Mouse (Mus musculus): Measurements from ENCODE around the gene Cfdp1. TPM values are rescaled to one million over a fixed set of nuclear protein-coding genes. Genes with fewer than 3 reads are reported as not detected.

The Cfdp1 gene
- 117 and 122 TPM in 2 replicates for polyA plus RNA-seq (2015; fragmentation: Nextera tagmentation; extraction: Ambion mirVana)

GRCm38 (mm10) chr8:111853861-111854501 is at the start of gene Cfdp1:
Cfdp1 (minus strand) TSS chr8:111854291.
- H3K4me1 ChIP-seq (replicated peaks), result peaks cover 19% of the 10 kb centered on the region
- ATAC-seq (replicated peaks; ENCODE audit: insufficient number of reproducible peaks, insufficient read depth, low FRiP score, low read depth), result peak; percentile 100
- peak within 1 kb of the TSS; percentile 62 for H3K4me3 ChIP-seq
- WGBS, result under 1% methylated on average over 53 of the region's 53 CpGs
- no peaks in the 10 kb centered on the region for H3K36me3 ChIP-seq
- peak within 1 kb of the TSS; percentile 70 for H3K9ac ChIP-seq
- no peaks in the 10 kb centered on the region for H3K9me3 ChIP-seq (replicated peaks)
- H3K4me2 ChIP-seq, result peak within 1 kb of the TSS; percentile 78
- peak within 1 kb of the TSS; percentile 68 for H3K27ac ChIP-seq
- H3K27me3 ChIP-seq, result no peaks in the 10 kb centered on the region

- H3K27ac ChIP-seq, result no peak overlapping the region
- no peak overlapping the region for H3K4me2 ChIP-seq
- no peak overlapping the region for H3K9ac ChIP-seq
- H3K36me3 ChIP-seq, result no peaks in the 10 kb centered on the region
- H3K4me3 ChIP-seq, result no peak overlapping the region
- H3K4me1 ChIP-seq (replicated peaks), result 0 out of 2 replicates have a peak, but pooled peaks cover 3% of the 10 kb centered on the region
- WGBS, result 10% methylated on average over 5 of the region's 5 CpGs
- no peaks in the 10 kb centered on the region for H3K27me3 ChIP-seq
- no peaks in the 10 kb centered on the region for H3K9me3 ChIP-seq (replicated peaks)
- no peak; the same call in 1 of the 2 replicates for ATAC-seq (replicated peaks; ENCODE audit: insufficient number of reproducible peaks, insufficient read depth, low FRiP score, low read depth)
Measured at GRCm38 (mm10) chr8:111902080-111902479, 48.0 kb upstream of the Cfdp1 start.

- Histone ChIP-seq H3K27me3 (no peaks in the 10 kb centered on the region), H3K4me1 (replicated peaks) (0 out of 2 replicates have a peak, but pooled peaks cover 3% of the 10 kb centered on the region), H3K9me3 (replicated peaks) (no peaks in the 10 kb centered on the region), H3K4me3 (no peak overlapping the region), H3K27ac (no peak overlapping the region), H3K36me3 (no peaks in the 10 kb centered on the region), H3K4me2 (no peak overlapping the region), H3K9ac (no peak overlapping the region)
- ATAC-seq (replicated peaks; ENCODE audit: insufficient number of reproducible peaks, insufficient read depth, low FRiP score, low read depth), result no peak
- WGBS, result 40% methylated on average over 10 of the region's 10 CpGs
Measured at GRCm38 (mm10) chr8:111898586-111898985, 44.5 kb upstream of the Cfdp1 start.

GRCm38 (mm10) chr8:111894955-111895354 is 40.9 kb upstream of the Cfdp1 start:
- H3K27ac ChIP-seq, result no peak overlapping the region
- no peak overlapping the region for H3K9ac ChIP-seq
- H3K27me3 ChIP-seq, result peaks cover 25% of the 10 kb centered on the region
- no peaks in the 10 kb centered on the region for H3K36me3 ChIP-seq
- no peak for ATAC-seq (replicated peaks; ENCODE audit: insufficient number of reproducible peaks, insufficient read depth, low FRiP score, low read depth)
- no peaks in the 10 kb centered on the region for H3K9me3 ChIP-seq (replicated peaks)
- no peak overlapping the region for H3K4me3 ChIP-seq
- WGBS, result 85% methylated on average over 7 of the region's 7 CpGs
- peaks cover 12% of the 10 kb centered on the region for H3K4me1 ChIP-seq (replicated peaks)
- H3K4me2 ChIP-seq, result no peak overlapping the region

- Histone ChIP-seq H3K36me3 (no peaks in the 10 kb centered on the region), H3K9ac (no peak overlapping the region), H3K4me1 (replicated peaks) (peaks cover 19% of the 10 kb centered on the region), H3K27ac (no peak overlapping the region), H3K4me2 (no peak overlapping the region), H3K9me3 (replicated peaks) (no peaks in the 10 kb centered on the region), H3K27me3 (peaks cover 41% of the 10 kb centered on the region), H3K4me3 (no peak overlapping the region)
- WGBS, result 37% methylated on average over 5 of the region's 5 CpGs
- ATAC-seq (replicated peaks; ENCODE audit: insufficient number of reproducible peaks, insufficient read depth, low FRiP score, low read depth), result no peak
Measured at GRCm38 (mm10) chr8:111892615-111893014, 38.5 kb upstream of the Cfdp1 start.

GRCm38 (mm10) chr8:111891983-111892382 is 37.9 kb upstream of the Cfdp1 start:
- Histone ChIP-seq H3K4me1 (replicated peaks) (peaks cover 19% of the 10 kb centered on the region), H3K4me2 (no peak overlapping the region), H3K9me3 (replicated peaks) (no peaks in the 10 kb centered on the region), H3K4me3 (no peak overlapping the region), H3K36me3 (no peaks in the 10 kb centered on the region), H3K27me3 (peaks cover 41% of the 10 kb centered on the region), H3K27ac (no peak overlapping the region), H3K9ac (no peak overlapping the region)
- ATAC-seq (replicated peaks; ENCODE audit: insufficient number of reproducible peaks, insufficient read depth, low FRiP score, low read depth), result no peak
- WGBS, result 28% methylated on average over 8 of the region's 8 CpGs

- H3K27ac ChIP-seq, result no peak overlapping the region
- no peak overlapping the region for H3K9ac ChIP-seq
- no peak overlapping the region for H3K4me3 ChIP-seq
- no peak for ATAC-seq (replicated peaks; ENCODE audit: insufficient number of reproducible peaks, insufficient read depth, low FRiP score, low read depth)
- H3K27me3 ChIP-seq, result peaks cover 41% of the 10 kb centered on the region
- no peaks in the 10 kb centered on the region for H3K36me3 ChIP-seq
- H3K9me3 ChIP-seq (replicated peaks), result no peaks in the 10 kb centered on the region
- peaks cover 19% of the 10 kb centered on the region for H3K4me1 ChIP-seq (replicated peaks)
- H3K4me2 ChIP-seq, result no peak overlapping the region
- 53% methylated on average over 6 of the region's 6 CpGs for WGBS
Measured at GRCm38 (mm10) chr8:111890911-111891303, 36.8 kb upstream of the Cfdp1 start.

GRCm38 (mm10) chr8:111889931-111890910 is 36.1 kb upstream of the Cfdp1 start:
- ATAC-seq (replicated peaks; ENCODE audit: insufficient number of reproducible peaks, insufficient read depth, low FRiP score, low read depth), result no peak
- Histone ChIP-seq H3K4me3 (peak overlapping the region; percentile 14), H3K4me1 (replicated peaks) (peaks cover 19% of the 10 kb centered on the region), H3K9me3 (replicated peaks) (no peaks in the 10 kb centered on the region), H3K9ac (no peak overlapping the region), H3K27ac (no peak overlapping the region), H3K27me3 (peaks cover 41% of the 10 kb centered on the region), H3K4me2 (peak overlapping the region; percentile 34), H3K36me3 (no peaks in the 10 kb centered on the region)
- WGBS, result 12% methylated on average over 86 of the region's 86 CpGs

GRCm38 (mm10) chr8:111888091-111888650 is 34.1 kb upstream of the Cfdp1 start:
- H3K27ac ChIP-seq, result no peak overlapping the region
- peaks cover 41% of the 10 kb centered on the region for H3K27me3 ChIP-seq
- ATAC-seq (replicated peaks; ENCODE audit: insufficient number of reproducible peaks, insufficient read depth, low FRiP score, low read depth), result no peak
- H3K9ac ChIP-seq, result no peak overlapping the region
- H3K4me2 ChIP-seq, result no peak overlapping the region
- no peak overlapping the region for H3K4me3 ChIP-seq
- peaks cover 19% of the 10 kb centered on the region for H3K4me1 ChIP-seq (replicated peaks)
- no peaks in the 10 kb centered on the region for H3K9me3 ChIP-seq (replicated peaks)
- 26% methylated on average over 7 of the region's 7 CpGs for WGBS
- no peaks in the 10 kb centered on the region for H3K36me3 ChIP-seq

GRCm38 (mm10) chr8:111887479-111887878 is 33.4 kb upstream of the Cfdp1 start:
- Histone ChIP-seq H3K9me3 (replicated peaks) (no peaks in the 10 kb centered on the region), H3K4me1 (replicated peaks) (peaks cover 19% of the 10 kb centered on the region), H3K9ac (no peak overlapping the region), H3K4me2 (no peak overlapping the region), H3K27ac (no peak overlapping the region), H3K36me3 (no peaks in the 10 kb centered on the region), H3K4me3 (no peak overlapping the region), H3K27me3 (peaks cover 41% of the 10 kb centered on the region)
- 78% methylated on average over 1 of the region's 1 CpGs for WGBS
- no peak for ATAC-seq (replicated peaks; ENCODE audit: insufficient number of reproducible peaks, insufficient read depth, low FRiP score, low read depth)

- ATAC-seq (replicated peaks; ENCODE audit: insufficient number of reproducible peaks, insufficient read depth, low FRiP score, low read depth), result no peak
- H3K27ac ChIP-seq, result no peak overlapping the region
Measured at GRCm38 (mm10) chr8:111883615-111884014, 29.5 kb upstream of the Cfdp1 start.

More at GRCm38 (mm10) chr8:111883615-111884014, 29.5 kb upstream of the Cfdp1 start:
- H3K36me3 ChIP-seq, result no peaks in the 10 kb centered on the region
- no peaks in the 10 kb centered on the region for H3K9me3 ChIP-seq (replicated peaks)
- peaks cover 5% of the 10 kb centered on the region; the same call in 1 of the 2 replicates for H3K4me1 ChIP-seq (replicated peaks)
- H3K4me3 ChIP-seq, result no peak overlapping the region
- no peak overlapping the region for H3K9ac ChIP-seq
- H3K4me2 ChIP-seq, result no peak overlapping the region
- 86% methylated on average over 4 of the region's 4 CpGs for WGBS
- H3K27me3 ChIP-seq, result peaks cover 5% of the 10 kb centered on the region; the same call in 1 of the 2 replicates

All from heart, embryonic 15.5 days (tissue).